Mouse (Mus musculus) cerebellum, adult 2 months (tissue): ENCODE data around the gene Erc1. TPM values are rescaled to one million over a fixed set of nuclear protein-coding genes. Genes with fewer than 3 reads are reported as not detected.

Source experiments
- DNase-seq, 2 experiments: peaks; one replicate each; pipeline ENCODE4 v3.0.0; 2021
- H3K27ac ChIP-seq: fragments of 200-500 bp; 2 replicates; pipeline ENCODE4 v1.5.1; 2012; ENCODE audit warnings: low read length, control low read depth, inconsistent platforms; ENCODE audit not compliant: insufficient read depth
- H3K27me3 ChIP-seq: fragments of 200-500 bp; 2 replicates; pipeline ENCODE4 v1.6.1; 2012; ENCODE audit warnings: inconsistent platforms, mild to moderate bottlenecking, low read length, moderate library complexity; ENCODE audit not compliant: control insufficient read depth, insufficient read depth
- H3K4me1 ChIP-seq: fragments of 200-500 bp; 2 replicates; pipeline ENCODE4 v1.6.1; 2011; ENCODE audit warnings: low read length; ENCODE audit not compliant: control insufficient read depth, insufficient read depth
- H3K4me3 ChIP-seq: fragments of 200-500 bp; replicated peaks from 2 replicates; pipeline ENCODE3; 2011; ENCODE audit warnings: mild to moderate bottlenecking, low read depth, low read length, control low read depth; ENCODE audit not compliant: insufficient read depth
- CTCF ChIP-seq: fragments of 200-500 bp; IDR thresholded peaks from 2 replicates; pipeline ENCODE4 v1.5.1; 2011; ENCODE audit warnings: low read depth, mild to moderate bottlenecking, control low read depth, low read length, moderate library complexity, borderline replicate concordance; ENCODE audit not compliant: insufficient read depth
- POLR2A ChIP-seq: fragments of 200-500 bp; IDR thresholded peaks from 2 replicates; pipeline ENCODE4 v1.6.1; 2011; ENCODE audit warnings: low read length, control low read depth, borderline replicate concordance; ENCODE audit not compliant: insufficient read depth
- WGBS: fragments of 180-500 bp; shearing (Covaris S2); methylation state at CpG from one replicate; pipeline ENCODE4 v1.1.7; 2018; 5-methylcytosine and 5-hydroxymethylcytosine counted together
- polyA plus RNA-seq: library from polyadenylated mRNA; depleted of rRNA; stranded (reverse); fragments of >200 nt; gene quantifications from 2 replicates; pipeline ENCODE4 v1.2.3, GENCODE M21; 2012

Erc1 gene
- polyA plus RNA-seq, 1 experiment = 44.3 TPM

DNA sequence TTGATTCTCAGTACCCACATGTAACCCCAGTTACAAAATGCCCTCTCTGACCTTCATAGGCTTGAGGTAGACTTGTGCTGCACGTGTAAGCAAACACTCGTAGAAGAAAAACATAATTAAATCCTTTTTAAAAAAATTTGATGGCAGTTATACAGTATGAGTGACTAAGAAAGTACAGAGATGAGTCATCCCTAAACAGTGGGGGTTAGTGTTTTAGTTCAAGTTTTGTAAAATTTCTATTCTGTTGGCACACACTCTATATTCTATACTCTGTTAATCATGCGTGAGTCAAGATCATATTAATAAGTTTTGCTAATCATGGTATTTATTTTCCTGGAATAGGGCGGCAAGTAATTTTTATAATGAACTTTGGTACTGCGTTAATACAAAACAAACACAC is 155.2 kb downstream of the Erc1 start:
- no peak for TF ChIP-seq CTCF
- no peaks in the 10 kb centered on the region for H3K27me3 ChIP-seq
- H3K4me1 ChIP-seq = no peaks in the 10 kb centered on the region
- H3K4me3 ChIP-seq = no peak overlapping the region
- DNase-seq = no peak
- 80% methylated on average over 5 of the region's 5 CpGs for WGBS
- H3K27ac ChIP-seq = no peak overlapping the region

DNA sequence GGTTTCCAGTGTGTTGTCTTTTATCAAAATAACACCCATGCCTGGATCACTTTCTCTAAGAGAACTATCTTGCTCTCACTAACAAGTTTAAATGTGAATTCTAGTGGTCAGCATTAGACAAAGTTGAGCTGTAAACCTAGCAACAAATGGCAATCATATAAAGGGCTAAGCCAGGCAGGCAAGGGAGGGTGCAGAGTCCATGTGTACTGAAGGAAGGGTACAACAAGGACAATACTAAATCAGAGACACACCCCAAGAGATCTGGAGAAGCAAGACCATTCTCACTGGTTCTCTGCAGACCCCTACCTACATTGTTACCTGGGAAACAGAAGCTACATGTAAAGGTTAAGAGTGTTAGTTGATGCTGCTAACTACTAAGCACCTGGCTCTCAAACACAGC is 161.5 kb downstream of the Erc1 start:
- no peak overlapping the region for H3K27ac ChIP-seq
- no peaks in the 10 kb centered on the region for H3K27me3 ChIP-seq
- no peaks in the 10 kb centered on the region for H3K4me1 ChIP-seq
- H3K4me3 ChIP-seq = no peak overlapping the region
- TF ChIP-seq CTCF (no peak), POLR2A (no peak)
- DNase-seq = no peak

DNA sequence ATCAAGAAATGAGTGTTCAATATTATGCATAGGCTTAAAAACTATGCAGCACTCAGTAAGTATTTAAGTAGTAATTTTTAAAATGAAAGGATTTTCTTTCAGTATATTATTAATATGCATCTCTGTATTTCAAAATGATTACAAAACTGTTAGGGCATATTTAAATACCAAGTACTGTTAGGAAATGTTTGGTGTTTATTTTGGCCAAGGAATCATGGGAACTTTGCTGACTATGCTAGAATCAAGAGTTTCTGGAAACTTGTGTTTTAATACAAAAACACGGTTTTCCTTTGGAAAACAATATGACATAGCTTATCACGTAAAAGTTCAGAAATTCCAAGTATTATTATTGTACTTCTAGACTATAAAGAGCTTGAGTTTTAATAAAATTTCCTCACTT is 167.2 kb downstream of the Erc1 start:
- Histone ChIP-seq H3K4me3 (no peak overlapping the region), H3K27me3 (no peaks in the 10 kb centered on the region), H3K4me1 (no peaks in the 10 kb centered on the region), H3K27ac (no peak overlapping the region)
- TF ChIP-seq CTCF (no peak), POLR2A (no peak)
- 95% methylated on average over 2 of the region's 2 CpGs for WGBS
- DNase-seq = no peak

DNA sequence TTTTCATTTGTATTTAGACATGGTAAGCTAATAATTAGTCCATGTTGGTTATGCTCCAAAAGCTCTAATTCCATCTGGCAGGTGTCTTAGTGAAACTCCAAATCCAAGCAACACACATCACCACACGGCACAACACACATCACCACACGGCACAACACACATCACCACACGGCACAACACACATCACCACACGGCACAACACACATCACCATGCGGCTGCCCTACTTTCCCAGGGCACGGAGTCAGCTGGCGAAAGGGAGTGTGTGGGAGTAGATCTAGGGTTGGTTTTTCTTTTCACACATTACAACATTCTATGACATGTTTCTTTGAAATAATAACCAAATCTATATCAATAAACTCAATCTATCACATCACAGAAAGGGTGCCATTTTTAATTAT is 173.2 kb downstream of the Erc1 start:
- Histone ChIP-seq H3K27ac (0 out of 2 replicates have a peak overlapping the region, but pooled peaks have one; percentile 75), H3K4me1 (peaks cover 4% of the 10 kb centered on the region), H3K27me3 (no peaks in the 10 kb centered on the region), H3K4me3 (no peak overlapping the region)
- DNase-seq = peak in 1 of 2 experiments; percentile 33
- WGBS = 14% methylated on average over 7 of the region's 7 CpGs
- TF ChIP-seq POLR2A (no peak), CTCF (no peak)

DNA sequence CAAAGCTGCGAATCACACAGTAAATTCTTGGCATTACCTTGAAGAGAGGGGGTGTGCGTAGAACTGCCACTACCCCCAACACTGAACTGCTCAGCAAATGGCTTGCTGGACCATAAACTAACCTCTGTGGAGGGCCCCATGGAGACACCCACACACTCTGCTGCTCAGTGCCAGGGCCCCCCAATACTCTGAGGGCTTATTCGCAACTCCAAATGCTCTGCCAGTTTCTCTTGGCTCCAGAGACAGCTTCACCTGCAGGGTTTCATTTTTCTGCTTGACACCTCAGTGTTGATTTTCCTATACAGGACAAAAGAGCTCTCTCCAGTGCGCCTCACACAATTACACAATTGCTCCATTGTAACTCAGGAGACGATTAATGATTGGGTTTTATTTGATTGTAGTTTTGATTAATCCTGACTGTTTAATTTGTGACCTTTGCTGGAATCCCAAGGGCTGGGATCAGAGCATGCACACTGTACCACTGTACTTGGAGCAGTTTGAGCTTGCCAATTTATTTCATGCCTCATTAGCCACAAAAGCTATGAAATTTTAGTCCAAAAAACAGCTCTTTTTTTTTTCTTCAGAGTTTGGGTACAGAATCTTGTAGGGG is 173.7 kb downstream of the Erc1 start:
- WGBS = 9% methylated on average over 5 of the region's 5 CpGs
- TF ChIP-seq CTCF (no peak), POLR2A (no peak)
- DNase-seq = peak; percentile 75 to 88
- Histone ChIP-seq H3K4me1 (peaks cover 4% of the 10 kb centered on the region), H3K4me3 (no peak overlapping the region), H3K27me3 (no peaks in the 10 kb centered on the region), H3K27ac (peak overlapping the region; percentile 43)

DNA sequence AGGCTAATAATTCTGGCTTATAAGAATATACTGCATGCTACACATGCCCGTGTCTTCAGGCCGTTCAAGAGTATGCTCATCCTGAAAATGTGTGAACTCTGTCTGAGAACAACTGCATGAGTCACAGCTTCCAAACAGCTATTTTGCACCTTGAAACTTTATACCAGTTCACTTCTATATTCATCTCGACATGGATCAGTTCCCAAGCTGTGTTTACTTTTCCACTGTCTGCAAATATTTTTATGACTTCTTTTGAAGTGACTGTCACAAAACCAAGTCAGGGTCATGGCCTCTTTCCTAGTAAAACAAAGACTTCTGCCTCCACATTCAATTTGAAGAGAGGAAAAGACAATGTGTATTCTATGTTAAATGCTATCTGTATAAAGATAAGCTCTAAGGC is 178.2 kb downstream of the Erc1 start:
- Histone ChIP-seq H3K27me3 (no peaks in the 10 kb centered on the region), H3K4me1 (peaks cover 2% of the 10 kb centered on the region), H3K4me3 (no peak overlapping the region), H3K27ac (no peak overlapping the region)
- 82% methylated on average over 3 of the region's 3 CpGs for WGBS
- TF ChIP-seq CTCF = no peak
- TF ChIP-seq POLR2A = no peak
- DNase-seq = no peak

DNA sequence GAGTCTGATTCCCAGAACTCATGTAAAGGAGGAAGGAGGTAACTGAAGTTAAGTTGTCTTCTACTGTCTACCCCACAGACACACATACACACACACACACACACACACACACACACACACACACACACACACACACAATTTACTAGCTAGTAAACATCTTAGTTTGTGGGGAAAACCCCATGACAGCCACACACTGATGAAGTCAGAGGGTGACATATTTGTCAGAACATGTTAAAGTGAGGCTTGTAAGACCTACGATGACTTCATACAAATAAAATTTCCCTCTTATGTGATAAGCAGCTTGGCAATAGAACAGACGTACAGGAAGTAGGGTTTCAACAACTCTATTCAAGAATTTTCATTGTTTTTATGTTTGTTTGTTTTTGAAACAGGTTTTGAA is 185.0 kb downstream of the Erc1 start:
- H3K4me3 ChIP-seq = no peak overlapping the region
- H3K27me3 ChIP-seq = no peaks in the 10 kb centered on the region
- H3K27ac ChIP-seq = no peak overlapping the region
- DNase-seq = no peak
- H3K4me1 ChIP-seq = peaks cover 8% of the 10 kb centered on the region
- WGBS = 98% methylated on average over 2 of the region's 2 CpGs
- TF ChIP-seq CTCF (no peak), POLR2A (no peak)

DNA sequence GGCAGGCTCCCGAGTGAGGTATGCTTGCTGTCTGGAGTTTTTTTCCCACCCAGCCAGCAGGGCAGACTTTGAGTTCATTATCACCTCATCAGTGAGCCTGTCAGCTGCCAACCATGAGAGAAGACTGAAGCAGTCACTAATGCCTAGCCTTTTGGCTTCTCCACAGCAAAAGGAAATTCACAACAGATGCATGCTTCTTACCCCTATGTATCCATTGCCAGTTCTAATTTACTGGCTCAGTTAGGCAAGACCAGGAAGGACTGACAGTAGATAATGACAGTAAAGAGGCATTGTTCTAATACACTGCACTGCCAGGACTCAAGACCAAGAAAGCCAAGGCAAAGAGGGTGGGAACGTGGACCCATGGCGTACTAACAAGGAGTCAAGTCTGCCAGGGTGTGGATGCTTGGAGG is 186.9 kb downstream of the Erc1 start:
- DNase-seq = peak; percentile 57 to 89
- Histone ChIP-seq H3K27me3 (no peaks in the 10 kb centered on the region), H3K4me3 (no peak overlapping the region), H3K4me1 (peaks cover 8% of the 10 kb centered on the region), H3K27ac (peak overlapping the region; percentile 62; the same call in 1 of the 2 replicates)
- 9% methylated on average over 3 of the region's 3 CpGs for WGBS
- TF ChIP-seq POLR2A = no peak
- no peak for TF ChIP-seq CTCF
